Mouse (Mus musculus): ENCODE measurements around the gene Slc45a1. TPM values are rescaled to one million over a fixed set of nuclear protein-coding genes. Genes with fewer than 3 reads are reported as not detected.
"Not testable (repeated sequence)": the region's sequence is repeated elsewhere in the genome, so short reads cannot be mapped to it uniquely, and the experiment has no call there.

The Slc45a1 gene
- polyA plus RNA-seq, 1 experiment from 2014 or later, result 0.86 TPM

- no peak overlapping the region for H3K9ac ChIP-seq (replicated peaks; ENCODE audit: low read length)
- ATAC-seq (replicated peaks; ENCODE audit: insufficient number of reproducible peaks, low FRiP score, low TSS enrichment, low read depth) (no peak), DNase-seq (ENCODE audit: low spot score) (no peak)
- no peak overlapping the region for H3K4me2 ChIP-seq (ENCODE audit: low read depth, low read length)
- H3K36me3 ChIP-seq (replicated peaks; ENCODE audit: control insufficient read depth, insufficient read depth, low read depth, low read length), result peaks cover 14% of the 10 kb centered on the region
- WGBS, result 86% methylated on average over 3 of the region's 3 CpGs
- H3K27me3 ChIP-seq (ENCODE audit: control insufficient read depth, insufficient read depth, low read length), result no peaks in the 10 kb centered on the region
- H3K4me1 ChIP-seq (ENCODE audit: control insufficient read depth, insufficient read depth, low read length), result no peaks in the 10 kb centered on the region
- H3K4me3 ChIP-seq (ENCODE audit: low read depth, low read length), result no peak overlapping the region
- H3K9me3 ChIP-seq (replicated peaks; ENCODE audit: control insufficient read depth, low read length), result no peaks in the 10 kb centered on the region
- H3K27ac ChIP-seq (replicated peaks; ENCODE audit: low read depth, low read length), result no peak overlapping the region
These were observed 43.3 kb downstream of the Slc45a1 start for GRCm38 (mm10) chr4:150608670-150609069.

- DNase-seq (ENCODE audit: low spot score), result no peak
- Histone ChIP-seq H3K4me3 (ENCODE audit: low read depth, low read length) (no peak overlapping the region), H3K36me3 (replicated peaks; ENCODE audit: control insufficient read depth, insufficient read depth, low read depth, low read length) (0 out of 2 replicates have a peak, but pooled peaks cover 3% of the 10 kb centered on the region), H3K4me1 (ENCODE audit: control insufficient read depth, insufficient read depth, low read length) (no peaks in the 10 kb centered on the region), H3K9ac (replicated peaks; ENCODE audit: low read length) (no peak overlapping the region), H3K9me3 (replicated peaks; ENCODE audit: control insufficient read depth, low read length) (no peaks in the 10 kb centered on the region), H3K27me3 (ENCODE audit: control insufficient read depth, insufficient read depth, low read length) (no peaks in the 10 kb centered on the region), H3K4me2 (ENCODE audit: low read depth, low read length) (no peak overlapping the region), H3K27ac (replicated peaks; ENCODE audit: low read depth, low read length) (no peak overlapping the region)
- peak; percentile 24; the same call in 1 of the 2 replicates for ATAC-seq (replicated peaks; ENCODE audit: insufficient number of reproducible peaks, low FRiP score, low TSS enrichment, low read depth)
- 56% methylated on average over 3 of the region's 3 CpGs for WGBS
These were observed 45.4 kb downstream of the Slc45a1 start for GRCm38 (mm10) chr4:150606449-150607161.

GRCm38 (mm10) chr4:150605804-150606203 is 46.2 kb downstream of the Slc45a1 start:
- ATAC-seq (replicated peaks; ENCODE audit: insufficient number of reproducible peaks, low FRiP score, low TSS enrichment, low read depth) (no peak), DNase-seq (ENCODE audit: low spot score) (no peak)
- no peak overlapping the region for H3K4me3 ChIP-seq (ENCODE audit: low read depth, low read length)
- H3K27ac ChIP-seq (replicated peaks; ENCODE audit: low read depth, low read length), result no peak overlapping the region
- WGBS, result 89% methylated on average over 3 of the region's 3 CpGs
- no peaks in the 10 kb centered on the region for H3K27me3 ChIP-seq (ENCODE audit: control insufficient read depth, insufficient read depth, low read length)
- H3K4me1 ChIP-seq (ENCODE audit: control insufficient read depth, insufficient read depth, low read length), result no peaks in the 10 kb centered on the region
- H3K36me3 ChIP-seq (replicated peaks; ENCODE audit: control insufficient read depth, insufficient read depth, low read depth, low read length), result 0 out of 2 replicates have a peak, but pooled peaks cover under 1% of the 10 kb centered on the region
- H3K9me3 ChIP-seq (replicated peaks; ENCODE audit: control insufficient read depth, low read length), result no peaks in the 10 kb centered on the region
- H3K9ac ChIP-seq (replicated peaks; ENCODE audit: low read length), result no peak overlapping the region
- no peak overlapping the region for H3K4me2 ChIP-seq (ENCODE audit: low read depth, low read length)

DNA sequence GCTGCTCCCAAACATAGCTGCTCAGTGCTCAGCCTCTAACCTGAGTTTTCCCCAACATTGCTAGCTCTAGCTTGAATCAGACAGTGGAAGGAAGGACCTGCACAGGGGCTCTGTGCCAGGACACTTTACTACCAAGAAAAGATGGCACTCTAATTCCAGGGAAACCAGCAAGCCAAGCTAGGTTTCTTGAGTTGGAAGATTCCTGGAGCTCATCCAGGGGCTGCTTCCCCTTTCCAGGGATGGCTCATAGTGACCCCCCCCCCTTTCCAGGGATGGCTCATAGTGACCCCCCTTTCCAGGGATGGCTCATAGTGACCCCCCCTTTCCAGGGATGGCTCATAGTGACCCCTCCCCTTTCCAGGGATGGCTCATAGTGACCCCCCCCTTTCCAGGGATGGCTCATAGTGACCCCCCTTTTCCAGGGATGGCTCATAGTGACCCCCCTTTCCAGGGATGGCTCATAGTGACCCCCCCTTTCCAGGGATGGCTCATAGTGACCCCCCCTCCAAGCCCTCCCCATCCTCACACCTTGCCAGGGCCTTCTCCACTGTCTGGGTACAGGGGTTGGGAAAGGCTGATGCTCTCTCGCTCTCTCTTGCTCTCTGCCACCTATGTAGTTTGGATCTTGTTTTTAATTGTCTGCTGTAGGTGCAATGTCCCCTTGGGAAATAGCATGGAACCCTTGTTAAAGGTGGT is 48.5 kb downstream of the Slc45a1 start:
- Histone ChIP-seq H3K27ac (replicated peaks; ENCODE audit: low read depth, low read length) (no peak overlapping the region), H3K9me3 (replicated peaks; ENCODE audit: control insufficient read depth, low read length) (no peaks in the 10 kb centered on the region), H3K27me3 (ENCODE audit: control insufficient read depth, insufficient read depth, low read length) (no peaks in the 10 kb centered on the region), H3K4me2 (ENCODE audit: low read depth, low read length) (no peak overlapping the region), H3K4me3 (ENCODE audit: low read depth, low read length) (no peak overlapping the region), H3K9ac (replicated peaks; ENCODE audit: low read length) (no peak overlapping the region), H3K4me1 (ENCODE audit: control insufficient read depth, insufficient read depth, low read length) (0 out of 2 replicates have a peak, but pooled peaks cover 2% of the 10 kb centered on the region), H3K36me3 (replicated peaks; ENCODE audit: control insufficient read depth, insufficient read depth, low read depth, low read length) (no peaks in the 10 kb centered on the region)
- WGBS, result 100% methylated on average over 1 of the region's 1 CpGs
- DNase-seq (ENCODE audit: low spot score) (no peak), ATAC-seq (replicated peaks; ENCODE audit: insufficient number of reproducible peaks, low FRiP score, low TSS enrichment, low read depth) (no peak)

DNA sequence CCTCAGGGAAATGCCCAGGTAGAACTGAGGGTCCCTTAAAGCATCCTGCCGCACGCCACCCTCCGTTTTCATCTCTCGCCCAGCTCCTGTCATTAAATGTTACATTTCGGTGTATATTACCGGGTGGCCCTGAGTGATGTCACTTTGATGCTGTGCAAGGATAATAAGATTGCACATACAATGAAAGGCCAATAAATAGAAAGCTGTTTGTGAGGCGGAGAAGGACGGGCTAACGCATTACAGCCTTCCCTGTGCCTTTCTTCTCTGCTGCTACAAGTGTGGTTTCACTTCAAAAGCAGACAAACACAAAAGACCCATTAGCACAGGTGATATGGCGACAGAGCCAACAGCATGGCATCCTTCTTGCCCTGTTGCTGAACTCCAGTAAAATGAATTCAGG is 50.5 kb downstream of the Slc45a1 start:
- WGBS, result 86% methylated on average over 10 of the region's 10 CpGs
- ATAC-seq (replicated peaks; ENCODE audit: insufficient number of reproducible peaks, low FRiP score, low TSS enrichment, low read depth) (no peak), DNase-seq (ENCODE audit: low spot score) (no peak)

GRCm38 (mm10) chr4:150600503-150600902 is 51.5 kb downstream of the Slc45a1 start:
- not testable (repeated sequence) for H3K36me3 ChIP-seq (replicated peaks; ENCODE audit: control insufficient read depth, insufficient read depth, low read depth, low read length); DNase-seq (ENCODE audit: low spot score); H3K4me3 ChIP-seq (ENCODE audit: low read depth, low read length); H3K27ac ChIP-seq (replicated peaks; ENCODE audit: low read depth, low read length); H3K27me3 ChIP-seq (ENCODE audit: control insufficient read depth, insufficient read depth, low read length); ATAC-seq (replicated peaks; ENCODE audit: insufficient number of reproducible peaks, low FRiP score, low TSS enrichment, low read depth); H3K9ac ChIP-seq (replicated peaks; ENCODE audit: low read length); H3K4me1 ChIP-seq (ENCODE audit: control insufficient read depth, insufficient read depth, low read length); H3K4me2 ChIP-seq (ENCODE audit: low read depth, low read length); H3K9me3 ChIP-seq (replicated peaks; ENCODE audit: control insufficient read depth, low read length)
- 86% methylated on average over 2 of the region's 2 CpGs for WGBS

More for the DNA sequence above, 50.5 kb downstream of the Slc45a1 start:
- Histone ChIP-seq H3K36me3 (replicated peaks; ENCODE audit: control insufficient read depth, insufficient read depth, low read depth, low read length) (no peaks in the 10 kb centered on the region), H3K4me2 (ENCODE audit: low read depth, low read length) (no peak overlapping the region), H3K9ac (replicated peaks; ENCODE audit: low read length) (no peak overlapping the region), H3K4me3 (ENCODE audit: low read depth, low read length) (no peak overlapping the region), H3K4me1 (ENCODE audit: control insufficient read depth, insufficient read depth, low read length) (0 out of 2 replicates have a peak, but pooled peaks cover 2% of the 10 kb centered on the region), H3K9me3 (replicated peaks; ENCODE audit: control insufficient read depth, low read length) (no peaks in the 10 kb centered on the region), H3K27me3 (ENCODE audit: control insufficient read depth, insufficient read depth, low read length) (no peaks in the 10 kb centered on the region), H3K27ac (replicated peaks; ENCODE audit: low read depth, low read length) (no peak overlapping the region)

DNA sequence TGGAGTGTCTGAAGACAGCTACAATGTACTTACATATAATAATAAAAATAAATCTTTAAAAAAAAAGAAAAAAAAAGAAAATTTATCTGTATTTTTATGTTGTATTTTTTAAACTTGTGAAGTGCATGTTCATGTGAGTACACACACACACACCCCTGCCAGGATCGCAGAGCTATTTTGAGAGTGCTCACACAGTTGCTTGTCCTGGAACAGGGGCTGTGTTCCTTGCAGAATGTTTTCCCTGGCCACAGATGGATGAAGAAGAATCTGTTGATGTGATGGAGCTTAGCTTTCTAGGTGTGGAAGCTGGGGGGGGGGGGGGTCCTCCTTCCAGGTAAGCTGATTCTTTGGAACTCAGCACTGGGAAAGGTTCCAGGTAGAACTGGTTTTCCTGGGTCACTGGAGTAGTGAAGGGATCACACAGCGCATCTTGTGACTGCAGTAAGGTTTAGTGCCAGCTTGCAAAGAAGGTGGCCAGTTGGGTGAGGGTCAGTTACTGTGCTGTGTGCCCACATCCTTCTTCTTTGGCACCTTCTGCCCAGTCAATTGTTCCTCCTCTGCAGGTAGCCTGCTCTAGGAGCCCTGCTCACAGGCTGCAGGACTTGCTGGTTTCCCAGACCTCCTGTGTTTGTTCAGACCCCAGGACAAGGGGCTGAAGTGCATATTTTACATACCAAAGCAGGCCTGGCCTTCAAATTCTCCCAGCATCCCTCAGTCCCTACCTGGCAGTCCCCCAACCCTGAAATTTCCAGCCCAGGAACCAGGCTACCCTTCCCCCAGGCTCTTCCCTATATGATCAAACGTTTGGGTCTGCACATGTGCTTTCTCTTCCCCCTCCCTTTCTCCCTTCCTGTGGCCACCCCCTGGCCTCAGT is 52.6 kb downstream of the Slc45a1 start:
- no peak overlapping the region; the same call in 1 of the 2 replicates for H3K9ac ChIP-seq (replicated peaks; ENCODE audit: low read length)
- peak overlapping the region; percentile 41 for H3K27ac ChIP-seq (replicated peaks; ENCODE audit: low read depth, low read length)
- WGBS, result 69% methylated on average over 3 of the region's 3 CpGs
- H3K4me1 ChIP-seq (ENCODE audit: control insufficient read depth, insufficient read depth, low read length), result 0 out of 2 replicates have a peak, but pooled peaks cover 2% of the 10 kb centered on the region
- H3K4me2 ChIP-seq (ENCODE audit: low read depth, low read length), result no peak overlapping the region
- H3K4me3 ChIP-seq (ENCODE audit: low read depth, low read length), result no peak overlapping the region
- no peaks in the 10 kb centered on the region for H3K36me3 ChIP-seq (replicated peaks; ENCODE audit: control insufficient read depth, insufficient read depth, low read depth, low read length)
- H3K9me3 ChIP-seq (replicated peaks; ENCODE audit: control insufficient read depth, low read length), result no peaks in the 10 kb centered on the region
- no peaks in the 10 kb centered on the region for H3K27me3 ChIP-seq (ENCODE audit: control insufficient read depth, insufficient read depth, low read length)
- ATAC-seq (replicated peaks; ENCODE audit: insufficient number of reproducible peaks, low FRiP score, low TSS enrichment, low read depth) (no peak), DNase-seq (ENCODE audit: low spot score) (no peak)
